Mouse (Mus musculus) adrenal gland, adult 2 months (tissue): Measurements from ENCODE around the gene Vmn2r59. TPM values are rescaled to one million over a fixed set of nuclear protein-coding genes. Genes with fewer than 3 reads are reported as not detected.
"Not testable (repeated sequence)": the region's sequence is repeated elsewhere in the genome, so short reads cannot be mapped to it uniquely, and the experiment has no call there.

Experiments
- DNase-seq: peaks from one replicate; pipeline ENCODE4 v3.0.0; 2021
- long read RNA-seq: library from polyadenylated mRNA; stranded (forward); transcript quantifications from one replicate; pipeline ENCODE4 v2.0.0, GENCODE M21; 2021
- polyA plus RNA-seq: library from polyadenylated mRNA; depleted of rRNA; stranded (reverse); fragments of >200 nt; gene quantifications from 2 replicates; pipeline ENCODE4 v1.2.3, GENCODE M21; 2012; rRNA removed
- total RNA-seq, 2 experiments: library from RNA; stranded (reverse); gene quantifications; 2 replicates each; pipeline ENCODE4 v1.2.3; 2021

Gene Vmn2r59
- total RNA-seq: not detected
- not detected in 2 replicates for polyA plus RNA-seq
- long read RNA-seq: 0 reads

DNA sequence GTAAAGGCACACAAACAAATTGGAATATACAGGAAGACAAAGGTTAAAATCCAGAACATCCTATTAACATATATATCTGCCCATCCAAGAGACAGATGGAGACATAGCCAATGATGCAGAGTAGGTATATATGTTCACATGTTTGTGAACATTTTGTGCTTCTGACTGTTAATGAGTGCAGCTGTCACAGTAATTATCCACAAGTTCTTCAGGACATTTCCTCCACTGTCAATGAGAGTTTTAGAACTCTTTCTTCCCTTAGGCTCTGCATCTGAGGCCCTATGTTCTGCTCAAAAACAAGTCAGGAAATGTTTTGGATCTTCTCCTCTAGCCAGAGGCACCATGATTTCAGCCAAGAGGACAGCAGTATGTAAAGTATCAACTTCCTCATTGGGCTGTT lies at the start of gene Vmn2r59:
Vmn2r59 (minus strand) TSS at position 101 of the 400 bp plus-strand sequence.
- no peak for DNase-seq

DNA sequence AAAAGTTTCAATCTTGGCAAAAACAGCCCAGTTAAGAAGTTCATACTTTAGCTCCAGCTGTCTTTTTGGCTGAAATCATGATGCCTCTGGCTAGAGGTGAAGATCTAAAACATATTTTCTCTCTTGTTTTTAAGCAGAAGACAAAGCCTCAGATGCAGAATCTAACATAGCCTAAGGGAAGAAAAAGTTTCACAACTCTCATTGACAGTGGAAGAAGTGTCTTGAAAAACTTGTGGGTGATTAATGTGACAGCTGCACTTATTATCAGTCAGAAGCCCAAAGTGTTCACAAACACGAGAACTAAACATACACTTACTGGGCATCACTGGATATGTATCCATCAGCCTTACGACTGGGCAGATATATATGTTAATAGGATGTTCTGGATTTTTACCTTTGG lies 48.6 kb upstream of the Vmn2r59 start, which contains the start of gene Vmn2r60:
Vmn2r60 (plus strand) TSS at position 301 of the 400 bp plus-strand sequence.
- no peak for DNase-seq

DNA sequence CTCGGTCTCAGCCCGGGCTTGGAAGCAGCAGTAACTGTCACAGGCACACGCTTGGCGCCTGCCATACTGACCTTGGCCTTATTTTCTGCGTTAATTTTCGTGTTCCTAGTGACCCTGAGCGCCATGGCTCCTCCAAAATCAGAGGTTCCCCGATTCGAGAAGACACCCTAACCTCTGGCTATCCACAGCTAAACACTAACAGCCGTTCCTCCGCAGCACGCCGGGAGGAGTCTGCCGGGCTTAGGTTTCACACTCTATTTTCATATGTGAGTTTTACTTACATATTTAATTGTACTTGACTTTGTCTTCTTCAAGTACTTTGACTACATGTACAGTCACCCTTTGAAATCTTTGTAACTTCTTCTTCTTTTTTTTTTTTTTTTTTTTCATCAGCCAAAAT lies 48.2 kb upstream of the Vmn2r59 start:
- not testable (repeated sequence) for DNase-seq

Other genes starting within 250 kb of the Vmn2r59 start
- gene Vmn2r58, start 186.3 kb downstream of the Vmn2r59 start, total RNA-seq: not detected
- gene Vmn2r58, start 186.3 kb downstream of the Vmn2r59 start, polyA plus RNA-seq: not detected in 2 replicates
- gene Vmn2r60, start 48.7 kb upstream of the Vmn2r59 start, total RNA-seq: not detected
- gene Vmn2r60, start 48.7 kb upstream of the Vmn2r59 start, polyA plus RNA-seq: not detected in 2 replicates
- gene Vmn2r61, start 201.0 kb upstream of the Vmn2r59 start, total RNA-seq: not detected
- gene Vmn2r61, start 201.0 kb upstream of the Vmn2r59 start, polyA plus RNA-seq: not detected in 2 replicates